Mouse (Mus musculus) lung, embryonic 15.5 days (tissue): ENCODE results near the gene Prok2. TPM values are rescaled to one million over a fixed set of nuclear protein-coding genes. Genes with fewer than 3 reads are reported as not detected.

Experiments used
- ATAC-seq: fragments of 200-750 bp; cut with Nextera tagmentation; 2 replicates; pipeline ENCODE4 v1.8.0; 2017; ENCODE audit warnings: moderate number of reproducible peaks, borderline replicate concordance; ENCODE audit not compliant: low FRiP score, low TSS enrichment; ENCODE audit errors: extremely low read depth
- H3K27ac ChIP-seq: fragments of 300-500 bp; sonication (generic); 2 replicates; pipeline ENCODE4 v1.5.1; 2015; ENCODE audit warnings: moderate library complexity, mild to moderate bottlenecking, inconsistent platforms
- H3K27me3 ChIP-seq: fragments of 300-500 bp; sonication (generic); 2 replicates; pipeline ENCODE4 v1.6.1; 2015; ENCODE audit warnings: inconsistent platforms
- H3K36me3 ChIP-seq: fragments of 300-500 bp; sonication (generic); 2 replicates; pipeline ENCODE4 v1.6.1; 2015; ENCODE audit warnings: inconsistent platforms
- H3K4me1 ChIP-seq: fragments of 300-500 bp; sonication (generic); 2 replicates; pipeline ENCODE4 v1.6.1; 2015; ENCODE audit warnings: inconsistent platforms
- H3K4me2 ChIP-seq: fragments of 300-500 bp; sonication (generic); 2 replicates; pipeline ENCODE4 v1.6.1; 2015; ENCODE audit warnings: inconsistent platforms, mild to moderate bottlenecking, moderate library complexity
- H3K4me3 ChIP-seq: fragments of 300-500 bp; sonication (generic); 2 replicates; pipeline ENCODE4 v1.5.1; 2015; ENCODE audit warnings: mild to moderate bottlenecking, inconsistent platforms
- H3K9ac ChIP-seq: fragments of 300-500 bp; sonication (generic); 2 replicates; pipeline ENCODE4 v1.6.1; 2015; ENCODE audit warnings: inconsistent platforms
- H3K9me3 ChIP-seq: fragments of 300-500 bp; sonication (generic); 2 replicates; pipeline ENCODE4 v1.6.1; 2016; ENCODE audit warnings: inconsistent platforms
- WGBS: fragments of 180-500 bp; shearing (Covaris S2); methylation state at CpG from one replicate; pipeline ENCODE4 v1.1.7; 2015; 5-methylcytosine and 5-hydroxymethylcytosine counted together
- polyA plus RNA-seq: library from polyadenylated mRNA; unstranded; fragments of >200 nt; fragmentation: Nextera tagmentation; extraction: Ambion mirVana; gene quantifications from 2 replicates; pipeline ENCODE4 v1.2.1, GENCODE M21; 2015

Prok2 gene
- polyA plus RNA-seq, 1 experiment from 2014 or later: 0.14 TPM

DNA sequence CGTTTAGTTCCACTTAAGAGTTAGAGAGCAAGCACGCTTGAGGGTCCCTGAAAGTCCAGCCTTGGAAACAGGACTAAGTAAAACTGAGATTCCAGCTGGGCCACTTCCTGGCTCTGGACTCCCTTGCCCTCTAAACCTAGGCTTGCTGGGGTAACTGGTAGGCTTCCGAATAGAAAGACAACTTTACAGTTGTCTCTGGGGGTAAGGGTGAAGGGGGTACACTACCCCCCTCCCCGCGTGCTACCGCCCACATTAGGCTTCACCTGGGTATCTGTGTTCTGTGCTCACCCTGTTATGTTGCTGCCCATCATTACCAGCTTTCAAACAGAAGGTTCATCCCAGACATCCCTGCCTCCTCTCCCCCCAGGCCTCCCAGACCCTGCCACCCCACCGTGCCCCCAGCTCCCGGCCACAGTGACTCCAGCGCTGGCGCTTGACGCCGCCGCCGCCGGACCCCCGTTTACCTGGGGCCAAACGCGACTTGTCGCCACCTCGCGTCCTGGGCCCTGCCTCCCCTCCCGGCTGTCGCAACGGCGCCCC is 34.5 kb downstream of the Prok2 start:
- peaks cover 40% of the 10 kb centered on the region for H3K27me3 ChIP-seq
- H3K36me3 ChIP-seq: no peaks in the 10 kb centered on the region
- peak overlapping the region; percentile 77 for H3K9ac ChIP-seq
- peaks cover 14% of the 10 kb centered on the region for H3K4me1 ChIP-seq
- peak; percentile 17; the same call in 1 of the 2 replicates for ATAC-seq
- peak overlapping the region; percentile 19; the same call in 1 of the 2 replicates for H3K27ac ChIP-seq
- H3K4me2 ChIP-seq: peak overlapping the region; percentile 89
- peak overlapping the region; percentile 84 for H3K4me3 ChIP-seq
- 5% methylated on average over 25 of the region's 25 CpGs for WGBS
- H3K9me3 ChIP-seq: no peaks in the 10 kb centered on the region

DNA sequence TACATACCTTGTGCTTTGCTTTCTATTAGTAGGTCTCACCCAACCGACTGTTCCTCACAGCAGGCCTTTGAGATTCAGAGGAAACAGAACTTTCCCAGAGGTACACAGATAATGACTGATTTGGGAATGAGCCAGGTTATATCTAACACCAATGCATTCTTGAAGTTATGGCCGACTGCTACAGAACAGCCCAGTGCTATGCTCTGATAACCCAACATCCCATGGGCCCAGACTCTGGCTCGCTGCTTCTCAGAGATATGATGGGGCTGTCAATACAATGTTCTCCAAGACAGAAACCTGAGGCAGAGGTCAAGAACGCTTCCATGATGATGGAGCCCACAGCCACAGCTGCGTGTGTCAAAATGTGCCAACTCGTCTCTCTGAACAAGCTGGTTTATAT is 37.7 kb downstream of the Prok2 start:
- no peaks in the 10 kb centered on the region for H3K36me3 ChIP-seq
- no peak overlapping the region for H3K4me2 ChIP-seq
- ATAC-seq: no peak
- H3K9me3 ChIP-seq: no peaks in the 10 kb centered on the region
- no peak overlapping the region for H3K9ac ChIP-seq
- H3K4me3 ChIP-seq: no peak overlapping the region
- WGBS: 76% methylated on average over 6 of the region's 6 CpGs
- peaks cover 27% of the 10 kb centered on the region for H3K27me3 ChIP-seq
- no peak overlapping the region for H3K27ac ChIP-seq
- peaks cover 7% of the 10 kb centered on the region for H3K4me1 ChIP-seq

DNA sequence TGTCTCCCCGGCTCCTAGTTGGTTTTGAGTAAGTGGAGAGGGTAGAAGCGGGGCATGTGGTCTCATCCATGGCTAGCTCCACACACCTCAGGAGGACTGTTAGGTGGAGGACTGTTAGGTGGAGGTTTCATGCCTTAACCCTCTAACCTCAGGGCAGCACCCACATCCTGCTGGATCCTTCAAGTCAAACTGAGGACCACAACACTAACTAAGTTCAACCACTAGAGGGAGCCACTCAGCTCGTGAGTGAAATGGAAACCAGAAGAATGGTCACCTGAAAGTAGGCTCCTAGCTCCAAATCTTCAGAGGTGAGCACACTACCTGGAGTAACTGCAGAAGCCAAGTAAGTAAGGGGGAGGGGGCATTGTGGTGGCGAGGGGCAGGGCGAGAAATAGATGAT is 41.3 kb downstream of the Prok2 start:
- Histone ChIP-seq H3K9ac (no peak overlapping the region), H3K4me3 (no peak overlapping the region), H3K27ac (no peak overlapping the region), H3K27me3 (peaks cover 4% of the 10 kb centered on the region; the same call in 1 of the 2 replicates), H3K4me2 (no peak overlapping the region), H3K36me3 (no peaks in the 10 kb centered on the region), H3K4me1 (no peaks in the 10 kb centered on the region), H3K9me3 (no peaks in the 10 kb centered on the region)
- WGBS: 60% methylated on average over 5 of the region's 5 CpGs
- ATAC-seq: no peak

DNA sequence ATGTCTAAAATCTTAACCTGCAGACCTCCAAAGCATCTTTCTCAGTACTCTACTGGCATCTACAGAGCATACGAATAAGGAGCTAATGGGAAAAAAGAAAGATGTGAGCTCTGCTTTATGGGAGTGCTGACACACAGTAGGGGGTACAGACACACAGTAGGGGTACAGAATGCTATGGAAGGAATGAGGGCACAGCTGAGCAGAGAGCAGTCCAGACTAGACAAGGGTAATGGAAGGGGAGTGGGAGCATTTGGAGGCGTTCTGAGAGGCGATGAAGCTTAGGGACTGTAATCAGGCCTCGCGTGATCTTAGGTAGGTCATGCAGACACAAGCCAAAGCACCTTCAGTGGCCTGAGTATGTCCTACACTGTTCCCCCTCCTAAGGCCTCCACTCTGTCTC is 42.2 kb downstream of the Prok2 start:
- ATAC-seq: no peak

DNA sequence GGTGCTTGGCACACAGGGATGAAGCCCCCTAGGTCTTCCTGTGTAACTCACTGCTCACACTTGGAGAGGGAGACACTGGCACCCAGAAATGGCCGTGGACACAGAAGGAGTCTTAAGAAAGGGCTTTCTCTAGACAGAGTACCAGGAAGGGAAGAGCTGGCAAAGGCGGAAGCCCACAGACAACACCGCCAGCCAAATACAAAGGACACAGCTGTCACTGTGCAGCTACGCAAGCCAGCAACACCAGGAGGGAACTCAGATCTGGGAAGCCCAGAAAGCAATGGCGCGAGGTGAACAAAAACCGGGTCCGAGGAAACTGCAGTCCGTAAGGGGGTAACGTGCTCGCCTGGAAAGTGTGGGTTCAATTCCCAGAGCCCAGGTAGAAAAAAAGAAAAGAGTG is 48.1 kb downstream of the Prok2 start:
- Histone ChIP-seq H3K27me3 (no peaks in the 10 kb centered on the region), H3K9me3 (no peaks in the 10 kb centered on the region), H3K4me1 (no peaks in the 10 kb centered on the region), H3K4me3 (no peak overlapping the region), H3K4me2 (no peak overlapping the region), H3K36me3 (no peaks in the 10 kb centered on the region), H3K27ac (no peak overlapping the region), H3K9ac (no peak overlapping the region)
- ATAC-seq: no peak
- WGBS: 74% methylated on average over 11 of the region's 11 CpGs

More for the DNA sequence above, 42.2 kb downstream of the Prok2 start:
- WGBS: 90% methylated on average over 5 of the region's 5 CpGs
- no peak overlapping the region for H3K4me3 ChIP-seq
- H3K9ac ChIP-seq: no peak overlapping the region
- no peak overlapping the region for H3K4me2 ChIP-seq
- H3K36me3 ChIP-seq: no peaks in the 10 kb centered on the region
- no peak overlapping the region for H3K27ac ChIP-seq
- no peaks in the 10 kb centered on the region for H3K4me1 ChIP-seq
- no peaks in the 10 kb centered on the region for H3K27me3 ChIP-seq
- no peaks in the 10 kb centered on the region for H3K9me3 ChIP-seq

DNA sequence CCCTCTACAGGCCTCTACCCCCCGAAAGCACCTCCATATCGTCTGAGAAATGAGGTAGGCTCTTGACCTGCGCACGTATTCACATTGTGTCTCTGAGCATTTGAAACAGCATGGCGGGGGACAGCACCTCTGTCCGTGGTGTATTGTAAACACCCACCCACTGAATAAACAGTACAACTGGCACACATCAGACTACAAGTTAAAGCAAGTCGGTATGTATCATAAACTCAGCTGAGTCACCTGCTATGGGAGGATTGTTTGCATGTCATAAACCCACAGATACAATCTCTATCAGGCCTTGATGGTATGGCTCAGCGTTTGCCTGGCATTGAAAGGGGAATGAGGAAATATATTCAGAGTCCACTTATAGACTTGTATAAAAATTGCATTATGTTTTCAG is 48.9 kb downstream of the Prok2 start:
- H3K4me2 ChIP-seq: no peak overlapping the region
- no peaks in the 10 kb centered on the region for H3K4me1 ChIP-seq
- 69% methylated on average over 8 of the region's 8 CpGs for WGBS
- H3K4me3 ChIP-seq: no peak overlapping the region
- ATAC-seq: no peak
- H3K9me3 ChIP-seq: no peaks in the 10 kb centered on the region
- H3K27me3 ChIP-seq: no peaks in the 10 kb centered on the region
- no peak overlapping the region for H3K9ac ChIP-seq
- H3K36me3 ChIP-seq: no peaks in the 10 kb centered on the region
- H3K27ac ChIP-seq: no peak overlapping the region

DNA sequence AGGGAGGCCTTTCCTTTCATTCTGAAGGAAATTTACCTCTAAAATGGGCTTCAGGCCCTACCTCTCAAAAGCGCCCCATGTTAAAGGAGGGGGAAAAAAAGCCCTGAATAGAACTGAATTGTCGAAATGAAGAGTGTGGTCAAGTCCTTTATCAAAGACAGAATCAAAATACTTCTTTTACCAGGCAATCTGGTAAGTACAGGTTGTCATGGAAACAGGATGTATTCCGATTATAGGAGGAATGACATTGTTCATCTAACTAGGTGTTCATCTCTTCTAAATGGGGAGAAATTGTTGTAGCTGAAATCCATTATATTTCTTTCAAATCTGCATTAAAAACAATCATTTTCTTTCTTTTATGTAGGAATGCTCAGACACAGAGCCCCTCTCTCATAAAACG is 51.7 kb downstream of the Prok2 start:
- 68% methylated on average over 4 of the region's 4 CpGs for WGBS
- Histone ChIP-seq H3K4me2 (no peak overlapping the region), H3K27ac (no peak overlapping the region)

DNA sequence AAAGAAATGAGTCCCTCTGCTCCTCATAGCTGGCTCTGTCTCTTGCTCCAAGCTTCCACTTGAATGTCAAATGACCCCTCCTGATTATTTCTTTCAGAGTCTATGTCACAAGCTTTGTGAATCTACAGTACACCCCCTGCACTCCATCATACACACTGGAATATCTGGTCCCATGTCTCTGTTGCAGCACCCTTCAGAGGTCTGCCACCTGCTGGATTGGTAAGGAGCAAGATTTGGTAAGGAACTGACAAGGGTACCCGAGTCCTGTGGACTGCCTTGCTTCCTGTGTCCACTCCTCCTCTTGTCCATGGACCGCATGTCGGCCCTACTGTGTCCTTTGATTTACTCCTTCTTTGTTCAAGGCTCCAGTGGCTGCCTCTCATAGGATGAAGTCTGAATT is 54.4 kb downstream of the Prok2 start:
- H3K27ac ChIP-seq: no peak overlapping the region
- no peak for ATAC-seq
- WGBS: 54% methylated on average over 3 of the region's 3 CpGs
- no peak overlapping the region for H3K9ac ChIP-seq
- no peaks in the 10 kb centered on the region for H3K36me3 ChIP-seq
- H3K4me2 ChIP-seq: no peak overlapping the region
- H3K27me3 ChIP-seq: no peaks in the 10 kb centered on the region
- no peak overlapping the region for H3K4me3 ChIP-seq
- H3K4me1 ChIP-seq: peaks cover 12% of the 10 kb centered on the region
- H3K9me3 ChIP-seq: no peaks in the 10 kb centered on the region

More for the DNA sequence above, 51.7 kb downstream of the Prok2 start:
- no peak for ATAC-seq
- no peaks in the 10 kb centered on the region for H3K36me3 ChIP-seq
- H3K4me1 ChIP-seq: 0 out of 2 replicates have a peak, but pooled peaks cover 3% of the 10 kb centered on the region
- no peak overlapping the region for H3K4me3 ChIP-seq
- H3K27me3 ChIP-seq: no peaks in the 10 kb centered on the region
- no peaks in the 10 kb centered on the region for H3K9me3 ChIP-seq
- H3K9ac ChIP-seq: no peak overlapping the region

DNA sequence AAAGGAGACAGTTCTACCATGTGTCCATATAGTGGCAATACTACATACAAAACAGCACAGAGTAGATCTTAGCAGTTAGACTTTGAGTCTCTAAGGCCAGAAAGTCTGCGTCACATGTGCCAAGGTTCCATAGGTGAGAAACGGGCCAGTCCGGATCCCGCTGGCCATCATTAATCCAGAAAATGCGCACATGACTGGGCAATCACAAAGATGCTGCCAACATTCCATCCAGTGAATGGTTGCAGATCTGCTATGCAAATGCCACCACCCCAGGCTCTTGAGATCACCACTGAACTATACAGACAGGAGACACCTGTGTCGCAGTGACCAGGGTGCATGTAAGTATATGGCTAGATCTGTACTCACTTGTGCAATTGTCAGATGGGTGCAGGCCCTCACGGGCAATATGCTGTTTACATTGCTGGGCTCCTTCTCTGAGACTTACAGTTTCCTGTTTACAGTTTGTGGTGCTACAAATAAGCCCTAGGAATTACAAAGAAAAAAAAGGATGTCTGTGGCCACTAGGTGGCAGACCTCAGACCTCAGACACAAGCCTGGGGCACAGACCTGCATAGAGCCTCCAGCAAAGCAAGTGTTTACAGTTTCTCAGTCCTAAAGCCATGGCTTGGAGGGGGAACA is 55.6 kb downstream of the Prok2 start:
- H3K4me1 ChIP-seq: peaks cover 12% of the 10 kb centered on the region
- no peak overlapping the region for H3K4me3 ChIP-seq
- no peaks in the 10 kb centered on the region for H3K9me3 ChIP-seq
- H3K27me3 ChIP-seq: no peaks in the 10 kb centered on the region
- H3K27ac ChIP-seq: no peak overlapping the region
- H3K4me2 ChIP-seq: no peak overlapping the region
- no peak overlapping the region for H3K9ac ChIP-seq
- no peaks in the 10 kb centered on the region for H3K36me3 ChIP-seq
- 76% methylated on average over 7 of the region's 7 CpGs for WGBS
- no peak; the same call in 1 of the 2 replicates for ATAC-seq

DNA sequence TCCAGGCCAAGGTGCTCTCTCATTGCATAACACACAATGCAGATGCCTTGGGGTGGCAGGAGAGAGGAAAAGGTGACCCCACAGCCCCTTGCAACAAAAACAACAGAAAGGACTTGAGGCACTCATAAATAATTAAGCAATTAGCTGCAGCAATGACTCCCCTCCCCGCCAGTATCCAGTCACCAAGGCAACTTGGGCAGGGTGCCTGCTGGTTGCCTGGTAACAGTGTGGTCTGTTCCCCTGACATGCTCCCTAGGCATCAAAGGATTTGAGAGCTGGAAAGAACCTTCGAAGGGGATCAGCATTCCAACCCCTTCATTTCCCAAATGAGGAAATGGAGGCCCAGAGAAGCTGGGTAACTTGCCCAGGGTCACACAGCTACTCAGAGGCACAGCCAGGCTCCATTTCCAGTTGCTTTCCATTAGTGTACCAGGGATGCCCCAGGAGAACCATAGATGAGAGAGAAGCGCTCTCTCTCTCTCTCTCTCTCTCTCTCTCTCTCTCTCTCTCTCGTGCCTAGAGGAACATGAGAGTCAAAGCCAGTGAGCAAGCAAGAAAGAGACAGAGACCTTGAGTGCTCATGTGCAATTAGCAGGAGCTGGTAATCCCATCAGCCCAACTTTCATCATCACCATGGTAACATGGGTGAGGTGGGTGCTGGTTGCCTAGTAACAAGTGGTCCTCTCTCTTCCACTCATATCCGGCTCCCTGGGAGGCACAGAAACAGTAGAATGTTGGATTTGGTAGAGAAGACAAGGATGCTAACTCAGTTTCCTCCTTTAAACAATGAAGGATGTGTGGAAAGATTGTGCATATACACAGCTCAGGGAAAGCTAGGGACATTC is 56.5 kb downstream of the Prok2 start:
- ATAC-seq: no peak
- 39% methylated on average over 5 of the region's 5 CpGs for WGBS
- peaks cover 16% of the 10 kb centered on the region for H3K4me1 ChIP-seq

DNA sequence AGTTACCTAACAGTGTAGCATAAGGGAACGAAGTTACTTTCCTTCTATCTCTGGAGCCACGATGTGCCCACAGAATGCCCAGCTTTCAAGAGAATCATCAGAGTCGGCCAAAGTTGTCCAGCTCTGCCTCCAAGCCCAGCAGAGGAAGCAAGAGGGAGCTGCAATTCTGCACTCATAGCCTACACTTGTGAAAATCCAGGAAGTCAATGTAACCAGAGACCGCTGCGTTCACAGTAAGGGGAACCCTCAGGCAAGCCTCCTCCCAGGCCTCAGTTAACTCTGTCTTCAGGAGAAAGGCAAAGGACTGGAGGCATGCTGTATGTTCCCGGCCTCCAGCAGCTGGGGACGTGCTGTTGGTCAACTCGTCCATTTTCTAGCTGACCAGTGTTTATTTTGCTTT is 58.9 kb downstream of the Prok2 start:
- no peak for ATAC-seq
- H3K4me3 ChIP-seq: peak overlapping the region; percentile 83
- no peaks in the 10 kb centered on the region for H3K9me3 ChIP-seq
- H3K27me3 ChIP-seq: no peaks in the 10 kb centered on the region
- WGBS: 30% methylated on average over 8 of the region's 8 CpGs
- peaks cover 16% of the 10 kb centered on the region for H3K4me1 ChIP-seq
- no peaks in the 10 kb centered on the region for H3K36me3 ChIP-seq
- peak overlapping the region; percentile 87 for H3K4me2 ChIP-seq
- peak overlapping the region; percentile 75; the same call in 1 of the 2 replicates for H3K9ac ChIP-seq
- peak overlapping the region; percentile 8 for H3K27ac ChIP-seq

More for the DNA sequence above, 56.5 kb downstream of the Prok2 start:
- Histone ChIP-seq H3K9ac (no peak overlapping the region), H3K4me2 (no peak overlapping the region), H3K36me3 (no peaks in the 10 kb centered on the region), H3K4me3 (no peak overlapping the region), H3K27ac (no peak overlapping the region), H3K27me3 (no peaks in the 10 kb centered on the region), H3K9me3 (no peaks in the 10 kb centered on the region)
